Mouse (Mus musculus) common myeloid progenitor, adult 5-6 weeks (primary cell): Measurements from ENCODE around the gene 4932414N04Rik. TPM values are rescaled to one million over a fixed set of nuclear protein-coding genes. Genes with fewer than 3 reads are reported as not detected.
"Not testable (repeated sequence)": the region's sequence is repeated elsewhere in the genome, so short reads cannot be mapped to it uniquely, and the experiment has no call there.

Experiments used
- ATAC-seq: replicated peaks from 2 replicates; pipeline ENCODE4 v1.8.0; 2016; ENCODE audit warnings: low read depth, mild to moderate bottlenecking, moderate TSS enrichment, inconsistent platforms; ENCODE audit not compliant: poor library complexity, severe bottlenecking
- total RNA-seq: library from RNA; stranded (forward); fragments of 200-1000, 187-1606 nt; gene quantifications from 2 replicates; pipeline ENCODE4 v1.2.3, GENCODE M21; 2017

The 4932414N04Rik gene
- total RNA-seq: not detected in 2 replicates

- not testable (repeated sequence) for ATAC-seq
Measured at GRCm38 (mm10) chr2:68656186-68656585, at the start of gene 4932414N04Rik. Gene 4932414N04Rik, plus strand, starts transcription at chr2:68656486.

GRCm38 (mm10) chr2:68732216-68732615 is 75.9 kb downstream of the 4932414N04Rik start:
- no peak for ATAC-seq

GRCm38 (mm10) chr2:68739772-68740739 is 83.8 kb downstream of the 4932414N04Rik start:
- ATAC-seq: no peak

- peak; percentile 88 for ATAC-seq
Measured at GRCm38 (mm10) chr2:68744599-68744998, 88.3 kb downstream of the 4932414N04Rik start.

- ATAC-seq: no peak
Measured at GRCm38 (mm10) chr2:68756179-68756578, 99.9 kb downstream of the 4932414N04Rik start.

GRCm38 (mm10) chr2:68756793-68757192 is 100.5 kb downstream of the 4932414N04Rik start:
- peak; percentile 69 for ATAC-seq

GRCm38 (mm10) chr2:68765371-68765770 is 109.1 kb downstream of the 4932414N04Rik start:
- ATAC-seq: no peak

- ATAC-seq: no peak
Measured at GRCm38 (mm10) chr2:68767186-68767890, 111.1 kb downstream of the 4932414N04Rik start.

- ATAC-seq: peak; percentile 68
Measured at GRCm38 (mm10) chr2:68782268-68783132, 126.2 kb downstream of the 4932414N04Rik start.

GRCm38 (mm10) chr2:68783664-68784063 is 127.4 kb downstream of the 4932414N04Rik start:
- ATAC-seq: not testable (repeated sequence)

- peak; percentile 86 for ATAC-seq
Measured at GRCm38 (mm10) chr2:68784710-68785427, 128.6 kb downstream of the 4932414N04Rik start.

GRCm38 (mm10) chr2:68787161-68787675 is 130.9 kb downstream of the 4932414N04Rik start:
- 0 out of 2 replicates have a peak, but pooled peaks have one; percentile 6 for ATAC-seq

- no peak; the same call in 1 of the 2 replicates for ATAC-seq
Measured at GRCm38 (mm10) chr2:68792296-68792695, 136.0 kb downstream of the 4932414N04Rik start.

- ATAC-seq: peak; percentile 50
Measured at GRCm38 (mm10) chr2:68793472-68793871, 137.2 kb downstream of the 4932414N04Rik start.

GRCm38 (mm10) chr2:68794181-68794580 is 137.9 kb downstream of the 4932414N04Rik start:
- no peak for ATAC-seq

GRCm38 (mm10) chr2:68794616-68795015 is 138.3 kb downstream of the 4932414N04Rik start:
- ATAC-seq: no peak

- ATAC-seq: peak; percentile 62
Measured at GRCm38 (mm10) chr2:68796011-68796775, 139.9 kb downstream of the 4932414N04Rik start.

- no peak for ATAC-seq
Measured at GRCm38 (mm10) chr2:68797106-68797505, 140.8 kb downstream of the 4932414N04Rik start.
